Mouse (Mus musculus) frontal cortex, adult (tissue): ENCODE data around the gene Inf2.
A peak's percentile ranks its signal among the peaks of the same experiment; 100 is the strongest.

Experiments used
- ATAC-seq: cut with Nextera tagmentation; 2 replicates; pipeline ENCODE4 v1.9.2; 2017; ENCODE audit warnings: mild to moderate bottlenecking, moderate library complexity, mixed read lengths; ENCODE audit not compliant: low TSS enrichment

Gene Inf2

DNA sequence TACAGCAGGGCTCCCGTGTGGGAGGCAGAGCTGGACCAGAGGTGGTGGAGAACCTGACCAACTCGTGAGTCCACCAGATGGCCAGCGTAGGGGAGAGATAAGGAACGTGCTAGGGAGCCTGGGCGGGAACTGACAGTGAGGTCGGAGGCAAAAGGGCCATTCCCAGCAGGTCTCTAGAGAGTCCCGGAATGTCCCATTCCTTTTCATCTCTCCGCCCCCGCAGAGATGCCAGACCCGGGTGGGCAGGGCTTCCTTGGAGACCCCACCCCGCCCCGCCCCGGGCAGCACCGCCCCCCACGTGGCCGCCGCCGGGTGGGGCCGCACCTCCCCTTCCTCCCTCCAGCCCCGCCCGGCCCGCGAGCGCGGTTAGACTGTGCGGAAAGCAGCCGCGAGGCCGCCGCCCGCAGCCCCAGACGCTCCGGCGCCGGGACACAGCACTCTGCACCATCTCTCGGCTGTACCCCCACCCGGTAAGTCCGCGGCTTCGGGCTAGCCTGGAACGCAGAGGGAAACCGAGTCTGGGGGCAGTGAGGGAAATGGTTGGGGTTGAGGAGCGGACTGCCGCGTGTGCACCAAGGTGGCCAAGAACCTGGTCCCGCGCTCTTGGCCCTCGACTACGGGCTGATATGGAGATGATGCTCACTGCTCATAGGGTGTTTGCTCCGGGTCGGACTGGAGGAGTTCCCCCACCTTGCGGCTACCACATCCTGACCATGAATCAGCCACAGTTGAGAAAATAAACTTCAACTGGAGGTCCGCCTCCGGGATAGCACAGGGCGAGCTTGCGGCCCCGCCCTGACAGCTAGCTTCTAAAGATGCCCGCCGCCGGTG is at the start of gene Inf2:
Inf2 (plus strand) TSS at position 359 of the 831 bp plus-strand sequence.
- peak; percentile 14 for ATAC-seq

DNA sequence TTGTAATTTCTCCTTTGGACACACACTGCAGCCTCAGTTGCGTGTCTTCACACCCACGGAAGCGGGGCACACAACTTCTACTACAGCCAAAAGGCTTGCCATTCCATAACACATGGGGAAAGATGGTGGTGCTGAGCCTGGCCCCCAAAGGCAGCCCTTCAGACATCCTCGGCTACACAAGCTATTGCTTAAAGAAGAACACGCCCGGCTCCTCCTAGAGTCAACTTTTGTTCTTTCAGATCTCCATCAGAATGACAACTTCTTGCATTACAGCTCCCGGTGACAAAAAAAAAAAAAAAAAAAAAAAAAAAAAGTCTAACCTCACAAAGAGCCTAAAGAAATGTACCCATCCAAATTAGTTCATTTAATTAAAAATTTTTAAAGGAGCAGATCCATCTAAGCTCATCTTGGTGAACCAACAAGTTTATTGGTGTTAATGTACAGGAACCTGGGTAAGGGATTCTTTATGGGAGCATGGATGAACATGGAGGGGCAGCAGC is 49.1 kb upstream of the Inf2 start:
- no peak for ATAC-seq

GRCm38 (mm10) chr12:112540321-112540720 is 48.3 kb upstream of the Inf2 start:
- no peak for ATAC-seq

DNA sequence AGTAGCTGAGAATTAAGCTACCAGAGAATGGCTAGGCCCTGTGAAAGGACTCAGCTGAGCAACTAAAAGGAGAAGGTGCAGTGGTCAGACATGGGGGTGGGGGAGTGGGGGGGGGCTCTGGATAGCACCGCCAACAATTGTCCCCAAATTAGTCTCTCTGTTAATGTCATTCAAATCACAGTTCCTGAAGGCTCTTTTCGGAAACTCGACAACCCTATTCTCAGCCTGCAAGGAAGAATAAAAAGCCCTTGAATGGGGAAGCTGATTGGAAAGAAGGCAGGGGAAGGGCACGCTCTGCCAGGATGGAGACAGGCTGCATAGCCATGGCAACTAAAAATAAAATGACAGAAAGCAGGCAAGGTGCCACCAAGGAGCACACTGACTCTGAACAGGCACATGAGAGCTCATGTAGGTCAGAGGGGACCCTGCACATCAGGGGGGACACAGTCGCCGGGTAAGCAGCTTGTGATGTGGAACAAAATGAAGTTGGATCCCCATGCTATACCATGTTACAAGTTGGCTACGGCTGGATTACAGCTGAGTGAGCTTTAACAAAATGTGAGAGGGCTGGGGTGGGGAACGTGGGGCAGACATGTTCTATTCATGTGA is 47.0 kb upstream of the Inf2 start:
- no peak for ATAC-seq

DNA sequence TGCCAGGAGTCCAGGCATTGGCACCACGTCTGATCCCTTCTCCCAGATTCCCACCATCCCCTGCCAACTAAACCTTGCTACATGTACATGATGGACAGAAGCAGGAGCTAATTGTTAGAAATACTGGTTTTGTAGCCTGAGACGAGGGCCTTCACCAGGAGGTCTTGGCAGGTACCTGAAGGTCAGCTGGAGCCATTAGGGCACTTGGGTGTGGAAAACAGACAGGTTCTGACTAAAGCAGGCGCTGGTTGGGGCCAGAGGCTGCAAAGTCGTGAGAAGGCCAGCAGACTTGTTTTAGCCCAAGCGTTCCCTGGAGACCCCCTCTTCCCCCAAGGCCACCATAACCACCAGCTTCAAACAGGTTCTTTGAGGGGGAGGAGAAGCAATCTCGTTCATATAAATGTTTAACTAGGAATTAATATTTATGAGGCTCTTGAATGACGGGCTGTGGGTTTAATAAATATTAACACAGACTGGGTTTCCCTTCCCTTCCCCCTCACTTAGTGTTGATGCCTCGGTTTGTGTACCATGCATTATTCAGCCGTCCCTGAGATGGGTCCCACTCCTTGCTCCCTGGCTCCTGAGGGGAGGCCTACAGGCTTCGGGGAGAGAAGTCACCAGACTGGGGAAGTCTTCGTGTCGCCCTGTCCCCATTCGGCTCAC is 46.2 kb upstream of the Inf2 start:
- ATAC-seq: no peak

DNA sequence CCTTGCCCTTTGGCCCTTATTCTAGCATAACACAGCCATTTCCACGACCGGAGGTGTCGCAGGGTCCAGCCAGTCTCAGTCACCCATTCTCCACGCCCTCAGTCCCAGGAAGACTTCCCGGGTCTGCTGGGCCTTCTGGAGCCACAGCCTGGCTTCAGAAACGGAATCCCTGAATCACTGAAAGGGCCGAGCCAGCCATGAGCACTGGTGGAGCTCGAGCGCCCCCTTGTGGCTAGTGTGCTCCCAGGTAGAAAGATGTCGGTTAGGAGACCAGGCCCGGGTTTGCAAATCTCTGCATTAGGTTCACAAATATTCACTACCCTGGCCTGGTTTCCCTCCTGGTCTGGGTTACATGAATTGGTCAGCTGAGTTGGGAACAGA is 45.7 kb upstream of the Inf2 start:
- ATAC-seq: peak; percentile 88

- ATAC-seq: no peak
These were observed 44.6 kb upstream of the Inf2 start for GRCm38 (mm10) chr12:112543941-112544340.

GRCm38 (mm10) chr12:112544946-112545701 is 43.5 kb upstream of the Inf2 start:
- ATAC-seq: 0 out of 2 replicates have a peak, but pooled peaks have one; percentile 25

- ATAC-seq: no peak
These were observed 42.5 kb upstream of the Inf2 start for GRCm38 (mm10) chr12:112546110-112546509.

GRCm38 (mm10) chr12:112549287-112549686 is 39.3 kb upstream of the Inf2 start:
- no peak for ATAC-seq

- ATAC-seq: peak; percentile 80
These were observed 36.7 kb upstream of the Inf2 start for GRCm38 (mm10) chr12:112551861-112552375.

DNA sequence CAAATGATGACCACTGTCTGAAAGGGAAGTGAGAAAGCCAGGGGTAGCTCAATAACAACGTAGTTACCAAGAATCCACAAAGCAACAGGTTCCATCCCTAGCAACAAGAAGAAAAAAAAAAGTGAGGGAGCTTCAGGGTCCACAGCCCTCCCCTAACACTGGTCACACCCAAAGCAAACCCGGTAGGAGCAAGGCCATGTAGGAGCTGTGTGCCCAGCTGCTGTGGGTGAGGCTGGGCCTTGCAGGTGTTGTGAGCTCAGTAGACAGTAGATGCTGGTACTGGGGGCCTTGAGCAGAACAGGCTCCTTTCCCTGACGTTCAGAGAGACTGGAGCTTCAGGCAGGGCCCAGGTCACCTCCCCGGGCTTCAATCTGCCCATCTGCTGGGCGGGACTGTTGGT is 36.1 kb upstream of the Inf2 start:
- no peak for ATAC-seq

GRCm38 (mm10) chr12:112554900-112555299 is 33.7 kb upstream of the Inf2 start:
- ATAC-seq: no peak

GRCm38 (mm10) chr12:112556531-112557060 is 32.0 kb upstream of the Inf2 start:
- no peak for ATAC-seq

- no peak for ATAC-seq
These were observed 31.4 kb upstream of the Inf2 start for GRCm38 (mm10) chr12:112557219-112557618.

- ATAC-seq: no peak
These were observed 29.4 kb upstream of the Inf2 start for GRCm38 (mm10) chr12:112559231-112559630.

GRCm38 (mm10) chr12:112559671-112560070 is 28.9 kb upstream of the Inf2 start:
- no peak for ATAC-seq

GRCm38 (mm10) chr12:112560176-112560797 is 28.3 kb upstream of the Inf2 start:
- no peak for ATAC-seq

GRCm38 (mm10) chr12:112561163-112561562 is 27.4 kb upstream of the Inf2 start:
- ATAC-seq: no peak

GRCm38 (mm10) chr12:112562462-112562861 is 26.1 kb upstream of the Inf2 start:
- ATAC-seq: no peak; the same call in 1 of the 2 replicates

- ATAC-seq: no peak
These were observed 25.6 kb upstream of the Inf2 start for GRCm38 (mm10) chr12:112563011-112563410.
